Mouse (Mus musculus) gastrocnemius, postnatal 14 days (tissue): ENCODE measurements at regions not wholly inside any gene's neighbourhood (a gene's known extent, or its start where the extent isn't known, plus 50 kb on each side); places are given as distances from the start of the nearest gene placed in this dataset.

ENCODE experiments used
- DNase-seq: peaks from one replicate; pipeline ENCODE4 v3.0.0; 2021; ENCODE audit warnings: mixed read lengths
- intact Hi-C: fragments of 180-260 bp; cut with DNase I; formaldehyde crosslinking; loops from one replicate; pipeline ENCODE4 v1.15.1; 2025; ENCODE audit warnings: low total_unique reads

DNA sequence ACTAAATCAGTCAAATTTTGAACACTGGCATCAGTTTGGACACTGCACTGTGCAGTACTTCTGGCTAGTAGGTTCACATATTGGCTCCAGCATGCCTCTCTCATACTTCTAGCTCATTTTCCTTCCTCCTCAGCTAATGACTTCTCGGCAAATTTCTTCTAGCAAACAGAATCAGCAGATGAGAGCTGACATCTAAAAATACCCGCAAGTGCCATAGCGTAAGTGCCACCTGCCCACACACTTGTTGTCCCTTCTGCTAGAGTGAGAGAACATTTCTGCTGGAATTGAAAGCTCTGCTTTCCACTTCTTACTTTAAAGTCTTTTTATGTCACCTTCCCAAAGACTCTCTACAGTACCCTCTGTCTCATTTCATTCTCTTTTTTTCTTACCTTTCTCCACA, 835.4 kb upstream of the Celf2 start:
- intact Hi-C loops = no loop called here
- DNase-seq = no peak

DNA sequence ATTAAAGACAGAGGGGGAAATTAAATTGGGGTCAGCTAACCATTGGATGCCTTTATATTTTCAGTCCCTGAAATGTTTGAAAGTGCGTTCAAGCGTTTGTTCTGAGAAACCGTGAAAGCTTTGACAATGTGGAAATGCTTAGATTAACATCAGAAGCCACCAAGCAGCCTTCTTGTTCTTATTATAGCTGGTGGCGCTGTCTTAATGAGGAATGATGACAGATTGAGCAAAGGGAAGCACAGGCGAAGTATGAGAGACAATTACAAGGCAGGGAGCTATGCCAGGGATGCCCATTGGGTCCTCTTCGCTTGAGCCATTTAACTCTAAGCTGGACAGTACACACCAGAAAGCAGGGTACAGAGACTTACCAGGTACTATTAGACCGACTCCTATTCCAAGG, 828.9 kb upstream of the Celf2 start:
- DNase-seq = no peak
- intact Hi-C loops = no loop called here

GRCm38 (mm10) chr2:8296001-8296400, 786.6 kb upstream of the Celf2 start:
- DNase-seq = no peak
- intact Hi-C loops = no loop called here

DNA sequence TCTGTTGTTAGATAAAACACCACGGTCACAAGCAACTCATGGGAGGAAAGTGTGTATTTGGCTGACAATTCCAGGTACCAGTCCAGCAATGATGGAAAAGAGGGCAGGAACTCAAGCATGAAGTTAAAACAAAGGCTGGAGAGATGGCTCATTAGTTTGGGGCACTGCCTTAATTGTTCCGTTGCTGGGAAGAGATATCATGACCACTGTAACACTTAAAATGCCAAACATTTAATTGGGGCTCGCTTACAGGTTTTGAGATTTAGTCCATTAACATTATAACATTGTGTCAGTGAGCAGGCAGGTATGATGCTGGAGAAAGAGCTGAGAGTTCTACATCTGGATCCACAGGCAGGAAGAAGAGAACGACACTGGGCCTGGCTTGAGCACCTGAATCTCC, 782.0 kb upstream of the Celf2 start:
- intact Hi-C loops = no loop called here
- DNase-seq = no peak

GRCm38 (mm10) chr2:8287403-8287802, 778.0 kb upstream of the Celf2 start:
- no peak for DNase-seq
- intact Hi-C loops = no loop called here

DNA sequence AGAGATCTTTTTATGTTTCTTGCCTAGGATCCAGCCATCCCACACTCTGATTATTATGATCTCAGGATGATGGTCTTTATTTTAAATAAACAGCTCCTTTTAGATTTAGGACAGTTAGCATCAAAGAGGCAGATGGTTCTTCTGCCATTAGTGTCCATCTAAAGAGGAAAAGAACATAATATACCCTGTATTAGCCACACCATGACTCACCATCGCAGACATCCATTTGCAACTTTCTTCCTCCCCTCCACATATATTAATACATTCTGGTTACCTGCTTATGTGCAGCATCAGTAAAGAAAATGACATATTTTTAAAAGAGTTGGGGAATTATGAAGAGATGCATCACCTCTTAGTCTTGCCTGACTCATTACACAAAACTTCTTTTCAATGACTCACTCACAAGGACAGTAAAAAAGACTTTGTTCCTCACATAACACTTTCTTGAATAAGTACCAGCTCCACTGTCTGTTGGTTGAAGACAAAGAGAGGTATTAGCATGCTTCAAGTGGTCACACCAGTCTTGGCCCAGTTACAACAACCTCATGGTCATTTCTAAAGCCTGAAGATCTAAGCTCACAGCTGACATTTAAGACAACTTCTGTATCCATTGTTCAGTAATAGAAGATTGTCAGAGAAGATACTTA, 766.9 kb upstream of the Celf2 start:
- no peak for DNase-seq
- intact Hi-C loops = no loop called here
